Mouse (Mus musculus): ENCODE measurements around the gene Igfbp4. TPM values are rescaled to one million over a fixed set of nuclear protein-coding genes. Genes with fewer than 3 reads are reported as not detected.

Gene Igfbp4
- 1,352 and 1,417 TPM in 2 replicates for polyA plus RNA-seq (2015; fragmentation: Nextera tagmentation; extraction: Ambion mirVana)

DNA sequence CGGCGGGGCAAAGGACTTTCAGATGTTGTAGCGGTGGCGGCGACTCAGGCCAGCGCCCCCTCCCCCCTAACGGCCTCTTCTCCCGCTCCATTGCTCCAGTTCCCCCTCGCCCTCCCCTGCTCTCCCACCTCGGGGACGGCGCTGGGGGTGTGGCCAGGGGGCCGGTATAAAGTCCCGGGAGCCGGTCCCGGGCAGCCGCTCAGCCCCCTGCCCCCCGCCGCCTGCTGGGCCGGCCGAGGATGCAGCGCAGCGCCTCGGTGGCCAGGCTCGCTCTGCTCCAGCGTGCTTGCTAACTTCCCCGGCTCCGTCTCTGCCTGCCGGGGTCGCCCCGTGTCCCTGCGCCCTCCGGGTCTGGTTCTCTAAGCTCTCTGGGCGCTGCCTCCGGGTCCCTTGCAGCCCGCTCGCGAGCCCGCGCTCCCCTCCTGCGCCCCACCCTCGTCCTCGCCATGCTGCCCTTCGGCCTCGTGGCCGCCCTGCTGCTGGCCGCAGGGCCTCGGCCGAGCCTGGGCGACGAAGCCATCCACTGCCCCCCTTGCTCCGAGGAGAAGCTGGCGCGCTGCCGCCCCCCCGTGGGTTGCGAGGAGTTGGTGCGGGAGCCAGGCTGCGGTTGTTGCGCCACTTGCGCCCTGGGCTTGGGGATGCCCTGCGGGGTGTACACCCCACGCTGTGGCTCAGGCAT, at the start of gene Igfbp4:
Gene Igfbp4, plus strand, starts transcription at position 194 of the 679 bp plus-strand sequence.
- Histone ChIP-seq H3K27me3 (no peaks in the 10 kb centered on the region), H3K27ac (replicated peaks) (peak within 1 kb of the TSS; percentile 97), H3K4me1 (peaks cover 39% of the 10 kb centered on the region), H3K9me3 (replicated peaks) (no peaks in the 10 kb centered on the region), H3K4me2 (replicated peaks) (peak within 1 kb of the TSS; percentile 88), H3K36me3 (no peaks in the 10 kb centered on the region; the same call in 1 of the 2 replicates), H3K9ac (peak within 1 kb of the TSS; percentile 96), H3K4me3 (replicated peaks) (peak within 1 kb of the TSS; percentile 69)
- WGBS, result under 1% methylated on average over 62 of the region's 63 CpGs
- peak; percentile 84 for ATAC-seq (ENCODE audit: insufficient number of reproducible peaks, low FRiP score, low TSS enrichment, low read depth)

DNA sequence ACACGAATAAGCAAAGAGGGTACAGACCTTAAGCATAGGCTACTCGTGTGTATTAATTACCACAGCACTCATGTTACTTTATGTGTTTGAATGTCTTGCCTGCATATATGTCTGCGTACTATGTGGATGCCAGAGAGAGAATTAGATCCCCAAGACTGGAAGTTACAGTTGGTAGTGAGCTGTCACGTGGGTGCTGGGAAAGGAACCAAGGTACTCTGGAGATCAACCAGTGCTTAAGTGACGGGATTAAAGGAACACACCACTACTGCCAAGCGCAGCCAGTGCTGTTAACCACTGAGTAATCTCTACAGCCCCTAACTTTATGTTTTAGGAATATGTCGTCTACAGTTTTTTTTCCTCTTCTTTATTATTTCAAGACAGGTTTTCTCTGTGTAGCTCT, 45.1 kb upstream of the Igfbp4 start:
- Histone ChIP-seq H3K4me1 (no peaks in the 10 kb centered on the region), H3K4me2 (replicated peaks) (no peak overlapping the region), H3K27me3 (no peaks in the 10 kb centered on the region), H3K9me3 (replicated peaks) (no peaks in the 10 kb centered on the region), H3K36me3 (peaks cover 83% of the 10 kb centered on the region), H3K9ac (no peak overlapping the region), H3K27ac (replicated peaks) (no peak overlapping the region), H3K4me3 (replicated peaks) (no peak overlapping the region)
- 91% methylated on average over 7 of the region's 7 CpGs for WGBS
- no peak for ATAC-seq (ENCODE audit: insufficient number of reproducible peaks, low FRiP score, low TSS enrichment, low read depth)

DNA sequence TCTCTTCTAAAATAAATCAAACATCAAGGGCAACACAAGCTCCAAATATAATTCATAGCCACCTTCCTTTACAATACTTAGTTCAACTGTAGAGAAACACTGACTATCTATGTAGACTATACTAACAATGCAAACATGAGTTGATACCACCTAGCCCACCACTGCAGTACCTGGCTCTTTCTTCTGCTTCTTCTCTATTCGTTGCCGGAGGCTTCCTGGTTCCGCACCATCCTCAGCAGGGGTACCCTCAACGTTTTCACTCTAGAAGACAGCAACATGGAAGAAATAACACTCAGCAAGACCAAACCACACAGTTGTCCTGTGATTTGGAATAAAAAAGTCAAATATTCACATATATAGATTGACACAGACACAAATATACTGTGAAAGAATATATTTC, 43.4 kb upstream of the Igfbp4 start:
- Histone ChIP-seq H3K27ac (replicated peaks) (no peak overlapping the region), H3K4me2 (replicated peaks) (no peak overlapping the region), H3K27me3 (no peaks in the 10 kb centered on the region), H3K36me3 (peaks cover 87% of the 10 kb centered on the region), H3K9me3 (replicated peaks) (no peaks in the 10 kb centered on the region), H3K9ac (no peak overlapping the region), H3K4me1 (no peaks in the 10 kb centered on the region), H3K4me3 (replicated peaks) (no peak overlapping the region)
- no peak for ATAC-seq (ENCODE audit: insufficient number of reproducible peaks, low FRiP score, low TSS enrichment, low read depth)
- 93% methylated on average over 4 of the region's 4 CpGs for WGBS

GRCm38 (mm10) chr11:98998776-98999175, 42.3 kb upstream of the Igfbp4 start:
- Histone ChIP-seq H3K27ac (replicated peaks) (no peak overlapping the region), H3K4me3 (replicated peaks) (no peak overlapping the region), H3K36me3 (peaks cover 88% of the 10 kb centered on the region), H3K9me3 (replicated peaks) (no peaks in the 10 kb centered on the region), H3K4me1 (no peaks in the 10 kb centered on the region), H3K4me2 (replicated peaks) (no peak overlapping the region), H3K9ac (no peak overlapping the region), H3K27me3 (no peaks in the 10 kb centered on the region)
- no peak for ATAC-seq (ENCODE audit: insufficient number of reproducible peaks, low FRiP score, low TSS enrichment, low read depth)

DNA sequence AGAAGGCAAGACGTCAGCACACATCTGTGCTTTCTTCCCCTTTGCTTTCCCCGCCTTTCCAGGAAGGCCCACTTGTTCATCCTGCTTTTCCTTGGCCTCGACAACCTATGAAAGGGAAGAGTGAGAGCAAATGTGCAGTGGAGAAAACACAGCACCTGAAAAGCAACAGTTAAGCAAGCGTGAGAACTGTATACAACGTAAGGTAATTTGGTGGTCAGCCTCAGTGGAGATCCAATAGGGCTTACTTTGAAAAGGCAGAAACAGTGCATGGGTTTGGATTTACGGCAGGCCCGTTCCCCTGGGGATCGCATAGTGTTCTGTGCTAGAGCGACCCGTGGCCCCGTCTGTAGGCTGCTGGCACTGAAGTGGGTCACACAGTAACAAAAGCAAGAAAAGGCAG, 41.8 kb upstream of the Igfbp4 start:
- Histone ChIP-seq H3K4me2 (replicated peaks) (no peak overlapping the region), H3K4me1 (no peaks in the 10 kb centered on the region), H3K27ac (replicated peaks) (no peak overlapping the region), H3K36me3 (peaks cover 87% of the 10 kb centered on the region), H3K9me3 (replicated peaks) (no peaks in the 10 kb centered on the region), H3K27me3 (no peaks in the 10 kb centered on the region), H3K9ac (no peak overlapping the region), H3K4me3 (replicated peaks) (no peak overlapping the region)
- WGBS, result 83% methylated on average over 11 of the region's 11 CpGs
- no peak for ATAC-seq (ENCODE audit: insufficient number of reproducible peaks, low FRiP score, low TSS enrichment, low read depth)

- Histone ChIP-seq H3K4me3 (replicated peaks) (no peak overlapping the region), H3K4me2 (replicated peaks) (no peak overlapping the region), H3K36me3 (peaks cover 54% of the 10 kb centered on the region), H3K4me1 (no peaks in the 10 kb centered on the region), H3K9ac (no peak overlapping the region), H3K27ac (replicated peaks) (no peak overlapping the region), H3K9me3 (replicated peaks) (no peaks in the 10 kb centered on the region), H3K27me3 (no peaks in the 10 kb centered on the region)
- 93% methylated on average over 9 of the region's 9 CpGs for WGBS
- no peak for ATAC-seq (ENCODE audit: insufficient number of reproducible peaks, low FRiP score, low TSS enrichment, low read depth)
Measured at GRCm38 (mm10) chr11:99006788-99007187, 34.3 kb upstream of the Igfbp4 start.

DNA sequence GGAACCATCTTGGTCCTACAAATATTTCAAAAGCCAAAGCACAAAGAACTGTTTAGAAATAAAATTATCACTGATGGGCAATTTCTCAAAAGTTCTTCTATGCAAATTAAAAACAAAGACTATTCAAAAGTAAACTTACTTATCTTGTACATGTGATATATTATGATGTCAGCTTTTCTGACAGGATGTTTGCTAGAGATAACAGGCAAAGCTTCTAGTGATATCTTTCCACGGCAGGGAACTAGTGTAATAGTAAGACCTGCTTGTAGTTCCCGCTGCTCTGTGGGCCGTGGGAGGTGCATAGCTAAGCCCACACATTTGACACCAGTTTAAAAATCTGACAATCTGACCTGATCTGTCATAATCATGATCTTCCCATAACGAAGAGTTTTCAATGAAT, 30.9 kb upstream of the Igfbp4 start:
- no peak for ATAC-seq (ENCODE audit: insufficient number of reproducible peaks, low FRiP score, low TSS enrichment, low read depth)
- H3K4me2 ChIP-seq (replicated peaks), result no peak overlapping the region
- no peaks in the 10 kb centered on the region for H3K27me3 ChIP-seq
- no peak overlapping the region for H3K9ac ChIP-seq
- no peaks in the 10 kb centered on the region for H3K9me3 ChIP-seq (replicated peaks)
- WGBS, result 91% methylated on average over 4 of the region's 4 CpGs
- H3K27ac ChIP-seq (replicated peaks), result no peak overlapping the region
- no peaks in the 10 kb centered on the region for H3K4me1 ChIP-seq
- no peak overlapping the region for H3K4me3 ChIP-seq (replicated peaks)
- H3K36me3 ChIP-seq, result peaks cover 61% of the 10 kb centered on the region

GRCm38 (mm10) chr11:99010706-99011105, 30.3 kb upstream of the Igfbp4 start:
- no peak overlapping the region for H3K9ac ChIP-seq
- no peaks in the 10 kb centered on the region for H3K27me3 ChIP-seq
- no peak overlapping the region for H3K4me2 ChIP-seq (replicated peaks)
- ATAC-seq (ENCODE audit: insufficient number of reproducible peaks, low FRiP score, low TSS enrichment, low read depth), result no peak
- H3K9me3 ChIP-seq (replicated peaks), result no peaks in the 10 kb centered on the region
- H3K4me3 ChIP-seq (replicated peaks), result no peak overlapping the region
- no peaks in the 10 kb centered on the region for H3K4me1 ChIP-seq
- peaks cover 62% of the 10 kb centered on the region for H3K36me3 ChIP-seq
- 94% methylated on average over 5 of the region's 5 CpGs for WGBS
- no peak overlapping the region for H3K27ac ChIP-seq (replicated peaks)

DNA sequence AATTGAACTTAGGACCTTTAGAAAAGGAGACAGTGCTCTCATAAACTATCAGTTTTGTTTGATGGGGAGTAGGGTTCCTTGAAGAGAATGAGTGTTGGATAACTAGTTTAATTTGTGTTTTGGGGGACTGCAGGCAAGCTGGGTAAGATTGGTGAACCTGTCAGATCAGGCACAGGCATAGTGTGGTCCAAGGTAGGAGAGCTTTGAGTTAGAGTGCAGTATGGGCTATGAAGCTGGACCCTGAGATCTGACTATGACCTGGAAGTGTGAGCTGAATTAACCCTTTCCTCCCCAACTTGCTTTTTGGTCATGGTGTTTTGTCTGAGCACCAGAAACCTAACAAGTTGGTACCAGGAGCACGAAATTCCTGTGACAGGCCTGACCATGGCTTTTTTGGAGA, 27.2 kb upstream of the Igfbp4 start:
- Histone ChIP-seq H3K4me1 (no peaks in the 10 kb centered on the region), H3K36me3 (peaks cover 65% of the 10 kb centered on the region), H3K27me3 (no peaks in the 10 kb centered on the region), H3K4me2 (replicated peaks) (no peak overlapping the region), H3K9ac (no peak overlapping the region), H3K9me3 (replicated peaks) (no peaks in the 10 kb centered on the region), H3K27ac (replicated peaks) (no peak overlapping the region), H3K4me3 (replicated peaks) (no peak overlapping the region)
- no peak for ATAC-seq (ENCODE audit: insufficient number of reproducible peaks, low FRiP score, low TSS enrichment, low read depth)
- WGBS, result 94% methylated on average over 1 of the region's 1 CpGs

GRCm38 (mm10) chr11:99019844-99020243, 21.2 kb upstream of the Igfbp4 start:
- peaks cover 36% of the 10 kb centered on the region for H3K36me3 ChIP-seq
- no peak overlapping the region for H3K27ac ChIP-seq (replicated peaks)
- no peak overlapping the region for H3K4me3 ChIP-seq (replicated peaks)
- no peak for ATAC-seq (ENCODE audit: insufficient number of reproducible peaks, low FRiP score, low TSS enrichment, low read depth)
- 90% methylated on average over 6 of the region's 6 CpGs for WGBS
- H3K9ac ChIP-seq, result no peak overlapping the region
- no peaks in the 10 kb centered on the region for H3K27me3 ChIP-seq
- H3K4me2 ChIP-seq (replicated peaks), result no peak overlapping the region
- no peaks in the 10 kb centered on the region for H3K9me3 ChIP-seq (replicated peaks)
- H3K4me1 ChIP-seq, result peaks cover 22% of the 10 kb centered on the region

DNA sequence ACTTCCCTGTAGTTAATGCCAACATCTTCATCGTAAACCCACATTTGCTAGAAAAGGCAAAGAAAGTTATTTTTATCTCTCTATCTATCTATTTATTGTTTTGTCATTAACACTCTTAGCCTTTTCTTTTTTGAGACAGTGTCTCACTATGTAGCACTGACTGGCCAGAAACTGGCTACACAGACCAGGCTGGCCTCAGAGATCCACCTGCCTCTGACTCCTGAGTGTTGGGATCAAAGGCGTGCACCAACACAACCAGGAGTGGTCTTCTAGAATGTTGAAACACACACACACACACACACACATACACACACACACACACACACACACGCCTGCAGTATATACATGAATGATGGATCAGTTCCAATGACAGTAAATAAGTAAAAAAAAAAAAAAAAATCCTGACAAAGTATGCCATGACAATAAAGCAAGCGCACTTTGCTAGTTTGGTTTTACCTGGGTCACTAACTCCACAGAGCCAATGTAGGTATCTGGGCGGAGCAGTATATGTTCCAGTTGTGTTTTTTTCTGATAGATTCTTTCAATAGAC, 18.6 kb upstream of the Igfbp4 start:
- ATAC-seq (ENCODE audit: insufficient number of reproducible peaks, low FRiP score, low TSS enrichment, low read depth), result no peak
- peak overlapping the region; percentile 88 for H3K4me3 ChIP-seq (replicated peaks)
- peaks cover 24% of the 10 kb centered on the region for H3K36me3 ChIP-seq
- H3K4me2 ChIP-seq (replicated peaks), result peak overlapping the region; percentile 72
- 70% methylated on average over 5 of the region's 5 CpGs for WGBS
- no peak overlapping the region for H3K9ac ChIP-seq
- no peaks in the 10 kb centered on the region for H3K27me3 ChIP-seq
- no peaks in the 10 kb centered on the region for H3K9me3 ChIP-seq (replicated peaks)
- H3K4me1 ChIP-seq, result peaks cover 22% of the 10 kb centered on the region
- H3K27ac ChIP-seq (replicated peaks), result no peak overlapping the region

DNA sequence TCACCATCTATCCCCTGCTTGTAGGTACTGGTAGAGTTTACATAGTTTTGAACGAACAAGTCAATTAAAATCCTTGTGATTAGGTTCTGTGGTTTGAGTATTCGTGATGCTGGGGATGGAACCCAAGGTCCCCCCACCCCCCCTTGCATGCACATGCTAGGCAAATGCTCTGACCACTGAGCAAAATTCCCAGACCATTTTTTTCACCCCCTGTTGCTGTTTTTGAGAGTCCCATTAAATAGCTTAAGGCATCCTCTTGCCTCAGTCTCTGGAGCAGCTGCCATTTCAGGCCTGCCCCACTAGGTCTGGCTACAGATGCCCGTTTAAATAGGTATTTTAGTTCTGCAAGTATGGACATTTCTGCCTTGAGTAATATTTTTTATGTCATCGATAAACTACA, 17.9 kb upstream of the Igfbp4 start:
- Histone ChIP-seq H3K36me3 (peaks cover 18% of the 10 kb centered on the region), H3K27ac (replicated peaks) (0 out of 2 replicates have a peak overlapping the region, but pooled peaks have one; percentile 61), H3K9ac (peak overlapping the region; percentile 66), H3K4me3 (replicated peaks) (peak overlapping the region; percentile 88), H3K4me2 (replicated peaks) (peak overlapping the region; percentile 72), H3K4me1 (peaks cover 22% of the 10 kb centered on the region), H3K9me3 (replicated peaks) (no peaks in the 10 kb centered on the region), H3K27me3 (no peaks in the 10 kb centered on the region)
- ATAC-seq (ENCODE audit: insufficient number of reproducible peaks, low FRiP score, low TSS enrichment, low read depth), result no peak
- 2% methylated on average over 4 of the region's 4 CpGs for WGBS

Measured in embryonic facial prominence, embryonic 15.5 days (tissue).